Mouse (Mus musculus) layer of hippocampus, adult 2 months (tissue): ENCODE data around the gene Slk. TPM values are rescaled to one million over a fixed set of nuclear protein-coding genes. Genes with fewer than 3 reads are reported as not detected.
"Not testable (repeated sequence)": the region's sequence is repeated elsewhere in the genome, so short reads cannot be mapped to it uniquely, and the experiment has no call there.

Source experiments
- DNase-seq, 2 experiments: peaks; one replicate each; pipeline ENCODE4 v3.0.0; 2022; ENCODE audit warnings: low spot score in 2 of 2
- H3K27ac ChIP-seq: fragments of 200-600 bp; 2 replicates; pipeline ENCODE4 v1.8.1; 2022
- H3K4me3 ChIP-seq: fragments of 200-600 bp; 2 replicates; pipeline ENCODE4 v1.8.1; 2022; ENCODE audit warnings: mild to moderate bottlenecking
- CTCF ChIP-seq: fragments of 200-600 bp; conservative IDR thresholded peaks from 2 replicates; pipeline ENCODE4 v1.8.1; 2022; ENCODE audit warnings: antibody characterized with exemption, mild to moderate bottlenecking, moderate library complexity
- total RNA-seq, 2 experiments: library from RNA; stranded (reverse); gene quantifications; 2 replicates each; pipeline ENCODE4 v1.2.3; 2021

Gene Slk
- total RNA-seq, 2 experiments from 2014 or later, result 63.7 to 69.4 TPM

DNA sequence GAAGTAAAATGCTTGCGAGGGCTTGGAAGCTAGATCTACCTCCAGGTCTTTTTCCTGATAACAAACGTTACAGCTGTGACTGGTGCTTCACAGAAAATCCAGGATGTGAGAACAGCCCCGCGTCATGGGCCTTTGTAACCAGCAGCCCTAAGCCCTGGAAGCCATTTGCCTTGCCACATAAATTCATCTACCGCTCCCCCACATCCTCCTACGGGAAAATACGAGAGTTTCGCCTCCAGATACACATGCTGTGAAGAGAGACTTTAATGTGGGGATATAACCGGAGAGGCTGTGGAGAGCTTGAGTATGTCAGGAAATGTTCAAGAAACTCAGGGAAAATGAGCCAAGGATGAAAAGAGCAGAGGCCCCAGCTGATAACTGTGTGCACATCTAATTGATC, 30.3 kb upstream of the Slk start:
- TF ChIP-seq CTCF, result no peak
- Histone ChIP-seq H3K4me3 (no peak overlapping the region), H3K27ac (peak overlapping the region; percentile 36; the same call in 1 of the 2 replicates)
- no peak for DNase-seq

DNA sequence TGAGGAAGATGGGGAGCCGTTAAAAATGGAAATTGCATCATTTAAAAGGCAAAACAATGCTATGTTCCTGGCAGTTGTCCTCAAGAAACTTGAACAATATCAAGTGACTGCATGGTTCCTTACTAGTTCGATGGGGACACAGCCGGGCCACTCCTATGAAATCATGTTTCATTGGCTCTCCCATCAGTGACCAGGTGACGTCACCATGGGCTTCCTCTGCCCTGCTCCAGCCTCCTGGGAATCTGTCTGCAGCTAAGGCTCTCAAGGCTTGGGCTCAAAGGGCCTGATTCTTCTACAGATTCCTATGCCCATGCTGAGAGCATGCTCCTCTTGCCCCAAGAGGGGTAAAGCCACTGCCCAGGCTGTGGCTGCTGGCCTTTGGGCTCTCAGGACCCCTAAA, 29.9 kb upstream of the Slk start:
- no peak for DNase-seq
- TF ChIP-seq CTCF, result no peak
- Histone ChIP-seq H3K27ac (peak overlapping the region; percentile 36; the same call in 1 of the 2 replicates), H3K4me3 (no peak overlapping the region)

DNA sequence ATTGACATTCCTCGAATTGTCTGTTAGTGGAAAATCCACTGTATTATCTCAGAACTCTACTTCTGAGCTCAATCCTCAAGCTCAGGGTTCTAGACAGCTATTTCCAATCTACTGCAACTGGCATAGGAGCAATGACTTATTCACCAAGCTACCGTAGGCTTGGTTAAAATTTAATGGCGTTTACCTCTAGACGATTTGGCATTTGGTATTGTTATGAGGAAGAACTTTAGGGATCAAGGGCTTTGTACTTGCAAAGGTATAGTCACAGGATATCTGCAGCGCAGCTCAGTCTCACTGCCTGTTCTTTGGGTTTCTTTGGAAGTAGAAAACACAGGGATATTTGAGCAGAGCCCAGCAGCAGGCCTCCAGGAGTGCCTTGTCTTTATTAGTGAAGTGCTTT, 20.3 kb upstream of the Slk start:
- TF ChIP-seq CTCF, result no peak
- no peak for DNase-seq
- H3K27ac ChIP-seq, result peak overlapping the region; percentile 89
- H3K4me3 ChIP-seq, result no peak overlapping the region

DNA sequence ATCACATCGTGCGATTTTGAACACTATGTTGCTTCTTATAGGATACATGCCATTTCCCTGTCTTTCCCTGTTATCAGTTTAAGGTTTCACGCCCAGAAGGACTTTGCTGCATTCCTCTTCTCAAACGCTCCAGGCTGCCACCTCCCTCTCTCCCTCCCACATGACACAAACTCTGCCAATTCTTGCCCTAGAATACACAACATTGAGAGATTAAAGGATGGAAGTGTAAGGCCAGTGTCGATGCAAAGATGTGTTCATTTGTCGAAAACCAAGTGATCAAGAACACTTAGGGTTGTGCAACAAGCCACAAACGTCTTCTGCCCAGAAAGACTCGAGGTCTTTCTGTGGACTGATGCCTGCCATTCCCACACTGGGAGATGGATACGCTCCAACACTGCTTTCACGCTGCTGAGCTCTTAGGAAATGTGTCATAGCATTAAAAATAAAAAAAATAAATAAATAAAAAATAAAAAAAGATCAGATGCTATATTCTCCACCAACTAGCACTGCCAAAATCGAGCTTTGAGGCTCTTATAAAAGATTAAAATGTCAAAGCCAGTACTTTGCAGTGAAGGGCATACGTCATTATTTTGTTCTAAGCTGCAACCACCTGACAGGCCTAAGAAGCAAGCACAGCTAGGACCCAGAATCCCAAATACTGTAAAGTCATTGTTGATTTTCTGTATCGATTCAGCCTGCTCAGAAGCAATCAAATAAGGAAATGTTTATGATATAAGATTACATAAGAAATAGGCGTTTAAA, 19.5 kb upstream of the Slk start:
- TF ChIP-seq CTCF, result no peak
- Histone ChIP-seq H3K27ac (peak overlapping the region; percentile 89), H3K4me3 (no peak overlapping the region; the same call in 1 of the 2 replicates)
- DNase-seq, result peak in 1 of 2 experiments; percentile 42

DNA sequence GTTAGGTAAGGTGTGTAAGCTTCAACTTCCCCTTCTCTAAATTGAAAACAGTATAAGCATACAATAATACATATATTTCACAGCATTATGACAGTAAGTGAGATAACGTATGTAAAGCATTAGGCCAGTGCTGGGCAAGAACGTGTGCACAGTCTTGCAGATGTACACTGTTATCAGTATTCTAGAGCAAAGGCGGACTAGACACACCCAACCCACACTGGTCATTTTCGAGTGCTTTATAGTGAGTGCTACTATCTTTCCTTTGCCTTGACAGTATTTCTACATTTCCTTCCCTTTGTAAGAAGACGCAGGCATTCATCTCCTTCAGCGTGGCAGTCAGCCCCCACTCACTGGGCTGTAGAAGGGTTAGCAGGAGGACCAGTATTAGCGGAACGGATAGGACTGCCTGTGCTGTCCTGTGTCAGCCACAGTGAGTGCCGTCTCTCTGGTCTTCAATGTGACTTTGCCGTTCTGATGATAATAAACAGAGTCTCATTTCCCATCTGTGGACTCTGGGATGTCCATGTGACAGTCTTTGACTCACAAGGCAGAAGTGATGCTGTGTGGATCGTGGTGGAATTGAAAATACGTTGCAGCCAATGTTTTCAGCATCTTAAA, 18.8 kb upstream of the Slk start:
- DNase-seq, result no peak
- Histone ChIP-seq H3K27ac (peak overlapping the region; percentile 89), H3K4me3 (no peak overlapping the region)
- TF ChIP-seq CTCF, result no peak

DNA sequence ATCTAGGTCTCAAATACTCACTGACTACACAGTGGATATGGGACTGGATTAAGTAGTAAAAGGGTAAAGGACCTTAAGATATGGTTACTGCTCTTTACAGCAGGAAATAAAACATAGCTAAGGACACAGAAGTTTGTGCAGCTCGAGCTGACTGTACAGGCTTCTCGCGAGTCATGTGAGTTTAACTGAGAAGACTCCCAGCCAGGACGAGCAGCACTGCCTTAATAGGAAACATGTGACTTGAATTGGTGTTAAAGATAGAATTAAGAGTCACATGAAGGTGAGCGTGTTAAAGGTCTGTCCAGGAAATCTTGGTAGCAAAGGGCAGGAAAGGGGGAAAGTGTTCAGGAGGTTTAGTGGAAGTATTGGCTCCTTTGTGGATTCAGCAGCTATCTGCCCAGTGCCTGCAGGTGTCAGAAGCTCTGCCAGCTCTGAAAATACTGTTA, 17.5 kb upstream of the Slk start:
- no peak for DNase-seq
- 0 out of 2 replicates have a peak, but pooled peaks have one; percentile 1 for TF ChIP-seq CTCF
- Histone ChIP-seq H3K27ac (no peak overlapping the region), H3K4me3 (no peak overlapping the region)

DNA sequence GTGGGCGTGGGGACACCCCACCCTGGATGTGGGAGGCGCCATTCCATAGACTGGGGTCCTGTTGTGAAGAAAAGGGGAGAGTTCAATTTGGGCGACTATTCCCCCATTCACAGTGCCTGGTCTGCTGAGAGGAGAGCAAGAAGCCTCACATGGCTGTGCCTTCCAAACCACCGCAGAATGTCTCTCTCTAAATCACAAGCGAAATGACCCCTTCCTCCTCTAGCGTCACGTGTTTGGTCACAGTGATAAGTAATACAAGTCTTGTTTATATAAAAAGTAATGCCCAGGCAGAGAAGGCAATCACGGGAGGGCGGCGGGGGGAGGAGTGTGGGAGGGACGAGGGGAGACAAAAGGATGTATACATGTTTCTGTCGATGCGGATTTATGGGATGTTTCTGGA, 15.8 kb upstream of the Slk start:
- Histone ChIP-seq H3K4me3 (no peak overlapping the region), H3K27ac (no peak overlapping the region)
- no peak for DNase-seq
- no peak for TF ChIP-seq CTCF

DNA sequence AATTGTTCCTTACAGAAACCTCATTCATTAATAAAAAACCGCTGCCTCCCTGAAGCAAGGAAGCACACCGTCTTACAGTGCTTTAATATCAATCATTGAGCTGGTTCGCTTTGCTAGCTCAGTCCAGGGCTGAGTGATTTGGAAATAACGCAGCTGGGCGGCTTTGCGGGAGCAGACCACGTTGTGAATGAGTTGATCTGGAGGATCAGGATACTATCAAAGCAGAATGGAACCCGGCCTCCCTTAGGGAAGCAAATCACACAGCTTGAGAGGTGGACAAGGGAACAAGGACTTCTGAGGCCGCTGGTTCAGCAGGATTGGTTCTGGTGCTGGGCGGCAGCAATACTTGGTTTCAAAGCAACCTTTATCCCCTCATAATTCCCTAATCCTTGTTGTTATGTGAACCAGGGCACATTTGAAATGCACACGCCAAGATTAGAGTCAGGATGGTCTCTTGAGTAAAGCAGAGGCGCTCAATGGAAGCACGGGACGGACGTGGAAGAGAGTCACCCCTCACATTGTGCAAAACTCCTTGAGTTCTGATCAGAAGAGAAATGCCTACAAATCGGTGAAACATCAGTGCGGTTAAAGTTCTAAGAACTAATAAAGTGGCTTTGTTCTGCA, 14.3 kb upstream of the Slk start:
- H3K4me3 ChIP-seq, result no peak overlapping the region
- H3K27ac ChIP-seq, result no peak overlapping the region
- TF ChIP-seq CTCF, result no peak
- DNase-seq, result no peak

DNA sequence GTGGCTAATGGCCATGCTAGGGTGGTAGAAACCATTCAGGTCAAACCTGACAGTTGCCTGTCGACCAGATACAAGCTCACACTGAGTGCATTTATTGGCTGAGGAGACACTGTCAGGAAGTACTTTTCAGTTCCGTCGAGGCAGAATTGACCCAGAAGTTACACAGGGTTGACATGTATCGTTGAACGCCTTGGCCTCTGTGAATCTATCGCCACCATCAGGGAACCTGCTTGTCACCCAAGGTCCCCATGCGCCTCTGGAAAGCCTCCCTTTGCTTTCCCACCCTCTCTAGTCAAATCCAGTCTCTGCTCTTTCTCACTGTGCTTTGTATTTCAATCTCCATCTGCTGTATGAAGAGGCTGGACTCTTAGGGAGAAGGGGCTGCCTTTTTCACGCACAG, 13.5 kb upstream of the Slk start:
- Histone ChIP-seq H3K4me3 (no peak overlapping the region), H3K27ac (no peak overlapping the region)
- DNase-seq, result no peak
- TF ChIP-seq CTCF, result no peak

DNA sequence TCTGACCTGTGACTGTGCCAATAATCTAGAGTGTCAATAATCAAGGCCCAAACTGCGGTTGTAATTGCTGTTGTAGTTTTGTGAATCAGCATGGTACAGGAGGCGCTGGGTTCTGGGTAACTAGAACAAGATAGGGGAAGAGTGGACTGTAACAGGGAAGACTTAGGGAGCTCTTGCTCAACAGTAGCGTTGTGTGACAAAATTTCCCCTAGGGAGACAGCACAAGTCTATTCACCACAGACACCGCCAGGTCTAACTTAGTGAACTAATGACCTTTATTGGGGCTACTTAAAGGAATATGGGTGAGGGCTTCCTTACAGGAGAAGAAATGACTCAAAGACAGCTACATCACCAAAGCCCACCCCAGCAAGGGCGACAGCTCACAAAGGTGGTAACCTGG, 9.4 kb upstream of the Slk start:
- Histone ChIP-seq H3K27ac (no peak overlapping the region), H3K4me3 (no peak overlapping the region)
- TF ChIP-seq CTCF, result no peak
- no peak for DNase-seq

DNA sequence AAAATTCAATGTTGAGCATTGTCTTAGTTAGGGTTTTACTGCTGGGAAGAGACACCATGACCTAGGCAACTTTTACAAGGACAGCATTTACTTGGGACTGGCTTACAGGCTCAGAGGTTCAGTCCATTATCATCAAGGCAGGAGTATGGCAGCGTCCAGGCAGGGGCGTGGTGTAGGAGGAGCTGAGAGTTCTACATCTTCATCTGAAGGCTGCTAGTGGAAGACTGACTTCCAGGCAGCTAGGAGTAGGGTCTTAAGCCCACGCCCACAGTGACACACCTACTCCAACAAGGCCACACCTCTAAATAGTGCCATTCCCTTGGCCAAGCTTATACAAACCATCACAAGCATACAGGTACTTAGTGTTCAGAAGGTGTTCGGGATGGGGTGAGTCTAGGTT, 7.5 kb upstream of the Slk start:
- DNase-seq, H3K27ac ChIP-seq, H3K4me3 ChIP-seq: not testable (repeated sequence)

DNA sequence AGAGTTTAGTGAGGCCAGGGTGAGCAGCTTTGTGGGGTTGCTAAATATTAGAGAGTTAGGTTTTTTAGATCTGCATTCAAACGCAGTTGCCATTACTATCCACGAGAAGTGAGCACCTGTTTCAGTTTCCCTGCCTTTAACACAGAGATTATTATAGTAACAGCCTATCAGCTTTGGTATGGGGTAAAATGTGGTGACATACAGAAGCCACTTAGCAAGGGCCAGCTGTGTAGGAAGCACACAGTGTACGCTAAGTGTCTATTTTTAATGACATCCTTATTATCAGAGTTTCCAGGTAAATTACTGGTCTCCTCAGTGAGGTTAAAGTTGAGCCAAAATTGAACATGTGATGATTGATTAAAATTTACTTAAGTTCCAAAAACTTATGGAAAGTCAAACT, 5.8 kb upstream of the Slk start:
- no peak for TF ChIP-seq CTCF

DNA sequence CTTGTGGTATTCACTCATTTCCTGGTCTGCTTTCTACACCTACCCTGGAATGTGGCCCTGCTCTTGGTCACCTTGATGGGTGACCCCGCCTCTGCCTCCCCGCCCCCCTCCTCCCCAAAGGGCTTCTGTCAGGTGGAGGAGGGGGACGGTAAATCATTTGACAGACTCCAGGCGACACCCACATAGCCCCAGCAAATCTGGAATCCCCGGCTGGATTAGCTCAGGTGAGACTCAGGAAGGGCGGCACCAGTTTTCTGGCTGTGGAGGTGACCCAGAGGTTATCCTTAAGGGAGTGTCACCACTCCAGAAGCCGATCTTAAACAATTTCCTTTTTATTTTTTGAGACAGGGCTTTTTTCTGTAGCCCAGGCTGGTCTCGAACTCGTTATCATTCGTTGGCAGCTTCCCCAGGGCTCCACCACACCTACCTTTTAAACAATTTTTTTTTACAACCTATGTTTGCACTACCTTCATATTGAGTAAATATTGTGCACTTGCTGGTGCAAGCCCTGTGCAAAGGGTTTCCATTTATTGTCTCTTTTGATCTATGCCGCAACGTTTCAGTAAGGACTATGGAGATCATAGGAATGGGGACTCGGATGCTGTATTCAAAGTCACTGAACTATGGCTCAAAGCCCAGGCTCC, 775 bp upstream of the Slk start:
- TF ChIP-seq CTCF, result no peak
- no peak for DNase-seq
- Histone ChIP-seq H3K27ac (peak overlapping the region; percentile 95), H3K4me3 (peak overlapping the region; percentile 77)

More for the DNA sequence above, 5.8 kb upstream of the Slk start:
- Histone ChIP-seq H3K27ac (no peak overlapping the region), H3K4me3 (no peak overlapping the region)
- DNase-seq, result no peak
